Mouse (Mus musculus) cerebellum, adult 11 months (tissue): ENCODE results near the gene Ddx43.
A peak's percentile ranks its signal among the peaks of the same experiment; 100 is the strongest.

Source experiments
- DNase-seq: peaks from one replicate; pipeline ENCODE4 v3.0.0; 2022

Gene Ddx43

DNA sequence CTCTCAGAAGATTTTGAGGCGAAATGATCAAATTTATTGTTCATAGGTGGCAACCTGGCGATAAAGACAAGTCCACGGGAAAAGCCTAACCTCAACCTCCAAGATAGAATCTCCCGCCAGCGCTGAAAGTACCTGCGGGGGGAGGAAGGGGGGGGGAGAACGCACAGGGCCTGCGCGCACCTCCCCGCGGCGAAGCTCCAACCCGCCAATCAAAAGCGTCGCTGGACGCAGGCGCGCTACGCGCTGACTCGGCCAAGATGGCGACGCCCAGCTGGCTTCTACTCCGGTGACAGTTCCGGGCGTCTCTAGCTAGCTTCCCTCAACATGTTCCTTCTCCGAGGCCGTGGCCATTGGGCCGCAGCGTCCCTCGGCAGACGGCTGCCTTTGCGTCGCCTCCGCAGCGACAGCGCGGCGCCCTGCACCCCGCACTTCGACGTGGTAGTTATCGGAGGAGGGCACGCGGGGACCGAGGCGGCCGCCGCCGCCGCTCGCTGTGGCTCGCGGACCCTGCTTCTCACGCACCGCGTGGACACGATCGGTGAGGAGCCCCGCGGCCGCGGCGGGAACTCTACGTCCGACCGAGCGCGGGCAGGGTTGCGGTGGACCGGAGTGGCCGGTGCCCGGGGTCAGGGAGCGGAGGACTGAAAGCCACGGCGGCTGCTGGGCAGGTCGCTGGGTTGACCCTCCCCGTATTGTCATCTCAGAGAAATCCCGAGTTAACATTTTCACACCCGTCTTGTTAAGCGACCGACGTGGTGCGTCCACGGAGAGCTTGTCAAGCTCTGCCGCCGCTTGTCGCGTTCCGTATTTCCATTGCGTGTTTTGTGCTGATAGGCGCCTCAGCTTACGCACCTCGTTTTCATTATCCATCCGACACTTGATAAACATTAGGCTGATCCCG is 52.6 kb downstream of the Ddx43 start, which contains the start of the genes Mto1 and Gm17324:
Mto1 (plus strand) TSS at position 236 of the 901 bp plus-strand sequence.
Gm17324 (minus strand) TSS at position 814 of the 901 bp plus-strand sequence.
- peak; percentile 83 for DNase-seq

GRCm38 (mm10) chr9:78450404-78450803 is 54.8 kb downstream of the Ddx43 start:
- no peak for DNase-seq

- DNase-seq: no peak
Observed at GRCm38 (mm10) chr9:78451382-78451781, 55.8 kb downstream of the Ddx43 start.

DNA sequence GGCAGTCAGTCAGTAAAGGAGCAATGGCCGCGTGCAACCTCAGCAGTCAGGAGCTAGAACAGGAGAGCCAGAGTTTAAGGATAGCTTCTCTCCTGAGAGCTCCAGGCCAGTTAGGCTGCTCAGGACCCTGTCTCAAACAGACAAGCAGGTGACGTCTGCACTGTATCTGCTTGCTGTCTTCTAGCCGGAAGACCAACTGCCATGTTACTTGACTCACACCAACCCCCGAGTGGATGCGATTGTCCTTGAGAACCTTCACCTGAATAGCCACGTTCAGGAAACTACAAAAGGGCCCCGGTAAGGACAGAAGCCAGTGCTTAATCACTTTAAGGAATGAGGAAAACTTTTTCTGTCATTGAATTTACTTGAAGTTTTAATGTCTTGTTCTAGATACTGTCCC is 61.4 kb downstream of the Ddx43 start:
- no peak for DNase-seq

DNA sequence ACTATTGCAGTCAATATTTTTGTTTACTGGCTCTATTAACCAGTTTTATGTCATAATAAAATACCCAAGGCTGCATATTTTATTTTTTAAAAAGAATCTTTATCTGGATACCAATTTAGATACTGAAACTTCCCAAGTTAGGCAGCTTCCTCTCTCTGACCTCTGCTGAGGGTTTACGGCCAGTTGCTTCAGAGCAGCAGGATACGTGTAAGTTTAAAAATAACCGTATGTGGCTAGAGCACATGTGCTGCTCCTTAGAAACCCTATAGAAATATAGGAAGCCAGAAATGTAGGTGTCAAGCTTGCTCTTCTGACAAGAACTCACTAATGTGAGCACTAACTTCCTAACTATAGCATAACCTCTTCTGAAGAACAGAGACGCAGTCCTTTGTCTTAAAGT is 67.8 kb downstream of the Ddx43 start:
- DNase-seq: no peak

- no peak for DNase-seq
Observed at GRCm38 (mm10) chr9:78465725-78466124, 70.1 kb downstream of the Ddx43 start.
